Mouse (Mus musculus) small intestine, adult 2 months (tissue): Measurements from ENCODE around the gene Aebp1. TPM values are rescaled to one million over a fixed set of nuclear protein-coding genes. Genes with fewer than 3 reads are reported as not detected.

Experiments
- H3K27ac ChIP-seq: fragments of 200-500 bp; 2 replicates; pipeline ENCODE4 v1.5.1; 2012; ENCODE audit warnings: low read depth, low read length, control low read depth, inconsistent platforms; ENCODE audit not compliant: insufficient read depth
- H3K27me3 ChIP-seq: fragments of 200-500 bp; 2 replicates; pipeline ENCODE4 v1.6.1; 2012; ENCODE audit warnings: mild to moderate bottlenecking, moderate library complexity, low read length, inconsistent platforms; ENCODE audit not compliant: control insufficient read depth, insufficient read depth
- H3K36me3 ChIP-seq: fragments of 200-500 bp; 2 replicates; pipeline ENCODE4 v1.6.1; 2012; ENCODE audit warnings: mild to moderate bottlenecking, low read length, control low read depth, inconsistent platforms; ENCODE audit not compliant: control insufficient read depth, insufficient read depth
- H3K4me1 ChIP-seq: fragments of 200-500 bp; 2 replicates; pipeline ENCODE4 v1.6.1; 2012; ENCODE audit warnings: low read length, inconsistent platforms, mixed read lengths; ENCODE audit not compliant: control insufficient read depth, insufficient read depth, insufficient read length
- H3K4me3 ChIP-seq: fragments of 200-500 bp; 2 replicates; pipeline ENCODE4 v1.5.1; 2012; ENCODE audit warnings: low read depth, mild to moderate bottlenecking, control low read depth, inconsistent platforms, low read length, moderate library complexity
- CTCF ChIP-seq: fragments of 200-500 bp; IDR thresholded peaks from 2 replicates; pipeline ENCODE4 v1.5.1; 2012; ENCODE audit warnings: low read depth, mild to moderate bottlenecking, control low read depth, inconsistent platforms, low read length, moderate library complexity, mixed read lengths; ENCODE audit not compliant: insufficient replicate concordance, insufficient read length; ENCODE audit errors: extremely low read depth
- POLR2A ChIP-seq: fragments of 200-500 bp; IDR thresholded peaks from 2 replicates; pipeline ENCODE4 v1.6.1; 2012; ENCODE audit warnings: low read depth, mild to moderate bottlenecking, control low read depth, inconsistent platforms, low read length, moderate library complexity
- WGBS: fragments of 180-500 bp; shearing (Covaris S2); methylation state at CpG from one replicate; pipeline ENCODE4 v1.1.7; 2018; 5-methylcytosine and 5-hydroxymethylcytosine counted together
- polyA plus RNA-seq: library from polyadenylated mRNA; depleted of rRNA; stranded (reverse); fragments of >200 nt; gene quantifications from 2 replicates; pipeline ENCODE4 v1.2.3, GENCODE M21; 2012

The Aebp1 gene
- polyA plus RNA-seq, 1 experiment, result 14.2 TPM

GRCm38 (mm10) chr11:5855902-5856301 is 5.8 kb upstream of the Aebp1 start:
- no peaks in the 10 kb centered on the region for H3K4me1 ChIP-seq
- no peak for TF ChIP-seq CTCF
- no peak for TF ChIP-seq POLR2A
- H3K36me3 ChIP-seq, result no peaks in the 10 kb centered on the region
- no peak overlapping the region for H3K4me3 ChIP-seq
- WGBS, result 66% methylated on average over 7 of the region's 7 CpGs
- no peaks in the 10 kb centered on the region for H3K27me3 ChIP-seq
- no peak overlapping the region; the same call in 1 of the 2 replicates for H3K27ac ChIP-seq

GRCm38 (mm10) chr11:5856479-5857130 is 5.1 kb upstream of the Aebp1 start:
- no peak for TF ChIP-seq CTCF
- no peak for TF ChIP-seq POLR2A
- H3K27me3 ChIP-seq, result peaks cover 2% of the 10 kb centered on the region; the same call in 1 of the 2 replicates
- 84% methylated on average over 8 of the region's 8 CpGs for WGBS
- H3K27ac ChIP-seq, result no peak overlapping the region
- no peaks in the 10 kb centered on the region for H3K36me3 ChIP-seq
- H3K4me3 ChIP-seq, result no peak overlapping the region
- H3K4me1 ChIP-seq, result no peaks in the 10 kb centered on the region

- Histone ChIP-seq H3K27ac (no peak overlapping the region), H3K4me1 (peaks cover 2% of the 10 kb centered on the region; the same call in 1 of the 2 replicates), H3K36me3 (no peaks in the 10 kb centered on the region), H3K27me3 (peaks cover 15% of the 10 kb centered on the region; the same call in 1 of the 2 replicates), H3K4me3 (no peak overlapping the region)
- no peak for TF ChIP-seq POLR2A
- TF ChIP-seq CTCF, result peak; percentile 38; the same call in 1 of the 2 replicates
- WGBS, result 81% methylated on average over 1 of the region's 1 CpGs
These were observed 3.0 kb upstream of the Aebp1 start for GRCm38 (mm10) chr11:5858723-5859122.

- TF ChIP-seq POLR2A (no peak), CTCF (no peak)
- Histone ChIP-seq H3K4me1 (peaks cover 2% of the 10 kb centered on the region; the same call in 1 of the 2 replicates), H3K36me3 (no peaks in the 10 kb centered on the region), H3K27ac (no peak overlapping the region), H3K4me3 (no peak overlapping the region), H3K27me3 (peaks cover 15% of the 10 kb centered on the region; the same call in 1 of the 2 replicates)
- 91% methylated on average over 13 of the region's 13 CpGs for WGBS
These were observed 1.7 kb upstream of the Aebp1 start for GRCm38 (mm10) chr11:5859883-5860550.

- no peak for TF ChIP-seq POLR2A
- no peak for TF ChIP-seq CTCF
- WGBS, result 68% methylated on average over 6 of the region's 6 CpGs
- H3K27ac ChIP-seq, result no peak overlapping the region
These were observed 1.1 kb upstream of the Aebp1 start for GRCm38 (mm10) chr11:5860639-5861038.

GRCm38 (mm10) chr11:5862394-5863105 is 803 bp downstream of the Aebp1 start:
- Histone ChIP-seq H3K27me3 (peaks cover 15% of the 10 kb centered on the region; the same call in 1 of the 2 replicates), H3K27ac (no peak overlapping the region), H3K4me3 (peak overlapping the region; percentile 58), H3K4me1 (peaks cover 2% of the 10 kb centered on the region; the same call in 1 of the 2 replicates), H3K36me3 (no peaks in the 10 kb centered on the region)
- WGBS, result 34% methylated on average over 15 of the region's 15 CpGs
- no peak for TF ChIP-seq POLR2A
- no peak for TF ChIP-seq CTCF

More at GRCm38 (mm10) chr11:5860639-5861038, 1.1 kb upstream of the Aebp1 start:
- peaks cover 15% of the 10 kb centered on the region; the same call in 1 of the 2 replicates for H3K27me3 ChIP-seq
- no peaks in the 10 kb centered on the region for H3K36me3 ChIP-seq
- H3K4me1 ChIP-seq, result peaks cover 2% of the 10 kb centered on the region; the same call in 1 of the 2 replicates
- H3K4me3 ChIP-seq, result no peak overlapping the region
